Mouse (Mus musculus): ENCODE data around the gene Tcf19.
"Not testable (repeated sequence)": the region's sequence is repeated elsewhere in the genome, so short reads cannot be mapped to it uniquely, and the experiment has no call there.

Gene Tcf19

GRCm38 (mm10) chr17:35485702-35486101 lies 30.9 kb downstream of the Tcf19 start:
- no peak for DNase-seq (ENCODE audit: low spot score in 2 of 2)

DNA sequence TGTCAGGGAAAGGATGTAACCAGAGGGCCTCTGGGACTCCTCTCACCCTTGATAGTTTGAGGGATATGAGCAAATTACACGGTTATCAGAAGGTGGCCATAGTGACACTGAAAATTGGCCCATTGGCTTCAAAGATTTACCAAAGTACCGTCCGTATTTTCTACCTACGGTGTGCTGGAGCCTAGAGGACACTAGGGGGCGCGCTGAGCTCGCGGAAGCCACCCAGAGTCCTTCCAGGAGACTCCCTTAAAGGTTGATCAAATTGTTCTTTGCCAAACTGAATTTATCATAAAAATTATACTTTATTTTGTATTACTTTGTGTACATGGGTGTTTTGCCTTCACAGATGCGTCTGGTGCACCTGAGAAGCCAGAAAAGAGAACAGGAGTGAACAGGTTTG lies 32.6 kb downstream of the Tcf19 start:
- peak; percentile 39 to 71 for DNase-seq (ENCODE audit: low spot score in 2 of 2)

DNA sequence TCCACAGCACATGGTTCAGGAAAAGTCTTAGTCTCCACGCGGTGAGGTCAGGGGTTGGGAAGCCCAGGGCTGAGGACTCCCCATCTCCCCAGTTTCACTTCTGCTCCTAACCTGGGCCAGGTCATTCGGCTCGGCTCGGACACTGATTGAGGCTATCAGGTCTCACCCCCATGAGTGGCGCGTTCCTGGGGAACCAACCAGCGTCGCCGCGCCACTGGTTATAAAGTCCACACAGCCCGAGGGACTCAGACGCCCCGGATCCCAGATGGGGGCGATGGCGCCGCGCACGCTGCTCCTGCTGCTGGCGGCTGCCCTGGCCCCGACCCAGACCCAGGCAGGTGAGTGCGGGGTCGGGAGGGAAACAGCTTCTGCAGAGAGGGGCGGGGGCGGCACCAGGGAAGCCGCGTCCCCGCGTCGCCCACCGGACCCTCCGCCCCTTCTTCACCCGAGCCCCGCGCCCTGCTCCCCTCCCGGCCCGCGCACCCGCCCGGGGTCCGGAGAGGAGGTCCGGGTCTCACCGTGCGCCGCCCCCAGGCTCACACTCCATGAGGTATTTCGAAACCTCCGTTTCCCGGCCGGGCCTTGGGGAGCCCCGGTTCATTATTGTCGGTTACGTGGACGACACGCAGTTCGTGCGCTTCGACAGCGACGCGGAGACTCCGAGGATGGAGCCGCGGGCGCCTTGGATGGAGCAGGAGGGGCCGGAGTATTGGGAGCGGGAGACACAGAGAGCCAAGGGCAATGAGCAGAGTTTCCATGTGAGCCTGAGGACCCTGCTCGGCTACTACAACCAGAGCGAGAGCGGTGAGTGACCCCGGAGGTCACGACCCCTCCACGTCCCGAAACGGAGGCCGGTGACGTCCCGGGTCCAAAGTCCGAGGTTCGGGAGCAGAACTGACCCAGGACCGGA lies 46.5 kb downstream of the Tcf19 start, which contains the start of gene H2-Q10:
Gene H2-Q10 (plus strand): TSS at position 248 of the 910 bp plus-strand sequence.
- no peak for DNase-seq (ENCODE audit: low spot score in 2 of 2)

- DNase-seq (ENCODE audit: low spot score in 2 of 2) = not testable (repeated sequence)
Observed at GRCm38 (mm10) chr17:35468936-35469335, 47.7 kb downstream of the Tcf19 start.

GRCm38 (mm10) chr17:35465651-35466050 lies 51.0 kb downstream of the Tcf19 start:
- DNase-seq (ENCODE audit: low spot score in 2 of 2) = peak in 1 of 2 experiments; percentile 20
